Mouse (Mus musculus) liver, embryonic 11.5 days (tissue): ENCODE results near the gene Mafb. TPM values are rescaled to one million over a fixed set of nuclear protein-coding genes. Genes with fewer than 3 reads are reported as not detected.
A peak's percentile ranks its signal among the peaks of the same experiment; 100 is the strongest.

ENCODE experiments used
- ATAC-seq: fragments of 200-750 bp; cut with Nextera tagmentation; replicated peaks from 2 replicates; pipeline ENCODE4 v1.8.0; 2017; ENCODE audit warnings: moderate number of reproducible peaks, mild to moderate bottlenecking, moderate TSS enrichment, moderate library complexity; ENCODE audit not compliant: low FRiP score
- DNase-seq: peaks from one replicate; pipeline ENCODE4 v3.0.0-alpha.2; 2017; ENCODE audit warnings: low spot score
- H3K27ac ChIP-seq: fragments of 300-500 bp; sonication (generic); 2 replicates; pipeline ENCODE4 v1.5.1; 2014; ENCODE audit warnings: mild to moderate bottlenecking, low read depth, low read length, control low read depth
- H3K27me3 ChIP-seq: fragments of 300-500 bp; sonication (generic); replicated peaks from 2 replicates; pipeline ENCODE4 v1.6.1; 2014; ENCODE audit warnings: low read length, mixed read lengths; ENCODE audit not compliant: control insufficient read depth, insufficient read depth
- H3K36me3 ChIP-seq: fragments of 300-500 bp; sonication (generic); 2 replicates; pipeline ENCODE4 v1.6.1; 2014; ENCODE audit warnings: mild to moderate bottlenecking, low read length, moderate library complexity, mixed read lengths; ENCODE audit not compliant: control insufficient read depth, insufficient read depth
- H3K4me1 ChIP-seq: fragments of 300-500 bp; sonication (generic); replicated peaks from 2 replicates; pipeline ENCODE4 v1.6.1; 2014; ENCODE audit warnings: low read length, mixed read lengths; ENCODE audit not compliant: control insufficient read depth, insufficient read depth
- H3K4me2 ChIP-seq: fragments of 300-500 bp; sonication (generic); 2 replicates; pipeline ENCODE4 v1.6.1; 2014; ENCODE audit warnings: mild to moderate bottlenecking, control low read depth, moderate library complexity
- H3K4me3 ChIP-seq: fragments of 300-500 bp; sonication (generic); 2 replicates; pipeline ENCODE4 v1.5.1; 2014; ENCODE audit warnings: low read depth, low read length, control low read depth
- H3K9ac ChIP-seq: fragments of 300-500 bp; sonication (generic); 2 replicates; pipeline ENCODE4 v1.6.1; 2014; ENCODE audit warnings: low read depth, low read length, control low read depth
- H3K9me3 ChIP-seq: fragments of 300-500 bp; sonication (generic); 2 replicates; pipeline ENCODE4 v1.6.1; 2016; ENCODE audit warnings: low read length, inconsistent platforms, mixed read lengths; ENCODE audit not compliant: control insufficient read depth
- WGBS: fragments of 180-500 bp; shearing (Covaris S2); extraction: QIAGEN DNeasy Blood & Tissue Kit; methylation state at CpG from one replicate; pipeline ENCODE4 v1.1.7; 2014; 5-methylcytosine and 5-hydroxymethylcytosine counted together
- polyA plus RNA-seq: library from polyadenylated mRNA; unstranded; fragments of >200 nt; fragmentation: Nextera tagmentation; extraction: Ambion mirVana; gene quantifications from 2 replicates; pipeline ENCODE4 v1.2.1, GENCODE M21; 2014

Gene Mafb
- polyA plus RNA-seq, 1 experiment from 2014 or later, result 4.5 TPM

DNA sequence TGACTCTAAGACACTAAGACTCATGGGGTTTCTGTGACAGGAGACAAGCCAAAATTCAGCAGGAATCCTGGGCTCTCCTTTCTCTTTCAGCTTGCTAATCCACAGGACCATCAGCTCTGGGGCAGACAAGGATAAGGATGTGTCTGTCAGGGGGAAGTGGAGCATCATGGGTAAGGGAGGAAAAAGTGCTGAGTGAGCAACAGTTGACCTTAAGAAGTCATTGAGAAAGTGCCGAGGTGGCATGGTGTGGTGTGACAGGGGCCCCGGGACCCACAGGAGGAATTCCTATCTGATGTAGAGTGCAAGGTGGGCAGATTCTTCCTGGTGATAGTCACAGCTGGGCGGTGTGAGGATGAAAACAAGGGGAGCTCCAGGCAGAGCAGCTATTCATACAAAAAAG is 25.8 kb upstream of the Mafb start:
- Histone ChIP-seq H3K36me3 (no peaks in the 10 kb centered on the region), H3K27me3 (0 out of 2 replicates have a peak, but pooled peaks cover 2% of the 10 kb centered on the region), H3K27ac (no peak overlapping the region), H3K9me3 (no peaks in the 10 kb centered on the region), H3K4me3 (no peak overlapping the region), H3K4me1 (no peaks in the 10 kb centered on the region), H3K4me2 (no peak overlapping the region), H3K9ac (no peak overlapping the region)
- ATAC-seq (no peak), DNase-seq (no peak)
- 64% methylated on average over 3 of the region's 3 CpGs for WGBS

DNA sequence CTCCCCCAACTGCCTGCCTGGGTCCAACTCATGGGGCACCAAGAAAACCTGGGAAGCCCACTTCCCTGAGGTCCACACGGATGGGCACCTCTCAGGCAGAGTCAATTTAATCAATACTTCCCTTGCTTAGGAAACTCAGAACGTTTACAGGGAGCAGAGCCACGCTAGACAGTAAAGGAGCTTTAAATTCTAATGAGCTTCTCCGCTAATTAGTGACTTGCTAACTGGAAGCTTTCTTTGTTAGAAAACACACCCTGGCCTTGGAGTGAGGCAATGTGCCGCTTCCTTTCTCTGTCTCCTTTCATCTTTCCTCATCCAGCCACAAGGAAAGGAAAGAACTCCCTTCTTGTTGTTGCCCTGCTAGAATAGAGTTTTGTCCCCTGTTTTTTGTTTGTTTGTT is 21.7 kb upstream of the Mafb start:
- Histone ChIP-seq H3K4me3 (no peak overlapping the region), H3K4me1 (no peaks in the 10 kb centered on the region), H3K27me3 (0 out of 2 replicates have a peak, but pooled peaks cover 2% of the 10 kb centered on the region), H3K36me3 (no peaks in the 10 kb centered on the region), H3K4me2 (no peak overlapping the region), H3K9ac (no peak overlapping the region), H3K27ac (no peak overlapping the region), H3K9me3 (no peaks in the 10 kb centered on the region)
- no peak for DNase-seq
- no peak for ATAC-seq
- 30% methylated on average over 5 of the region's 5 CpGs for WGBS

DNA sequence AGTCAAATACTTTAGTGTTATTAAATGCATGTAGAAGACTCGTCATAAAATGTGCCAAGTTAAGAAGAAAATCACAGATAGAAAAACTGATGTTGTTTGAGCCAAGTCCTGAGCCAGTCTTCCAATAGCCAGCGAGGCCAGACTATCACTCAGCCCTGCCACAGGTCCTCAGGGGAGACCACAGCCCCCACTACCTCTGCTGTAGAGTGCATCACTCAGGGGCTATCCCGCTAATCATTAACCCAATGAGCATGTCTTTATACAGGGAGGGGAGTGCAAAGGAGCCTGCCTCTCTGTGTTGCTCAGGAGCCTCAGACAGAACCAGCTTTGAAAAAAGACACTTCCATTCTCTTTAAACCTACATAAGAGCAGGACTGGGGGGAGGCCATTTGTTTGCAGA is 16.6 kb upstream of the Mafb start:
- H3K9me3 ChIP-seq, result no peaks in the 10 kb centered on the region
- no peak overlapping the region for H3K4me2 ChIP-seq
- no peaks in the 10 kb centered on the region for H3K27me3 ChIP-seq
- H3K4me1 ChIP-seq, result no peaks in the 10 kb centered on the region
- no peak for ATAC-seq
- 42% methylated on average over 3 of the region's 3 CpGs for WGBS
- H3K4me3 ChIP-seq, result no peak overlapping the region
- H3K9ac ChIP-seq, result no peak overlapping the region
- H3K36me3 ChIP-seq, result no peaks in the 10 kb centered on the region
- H3K27ac ChIP-seq, result no peak overlapping the region
- DNase-seq, result no peak

DNA sequence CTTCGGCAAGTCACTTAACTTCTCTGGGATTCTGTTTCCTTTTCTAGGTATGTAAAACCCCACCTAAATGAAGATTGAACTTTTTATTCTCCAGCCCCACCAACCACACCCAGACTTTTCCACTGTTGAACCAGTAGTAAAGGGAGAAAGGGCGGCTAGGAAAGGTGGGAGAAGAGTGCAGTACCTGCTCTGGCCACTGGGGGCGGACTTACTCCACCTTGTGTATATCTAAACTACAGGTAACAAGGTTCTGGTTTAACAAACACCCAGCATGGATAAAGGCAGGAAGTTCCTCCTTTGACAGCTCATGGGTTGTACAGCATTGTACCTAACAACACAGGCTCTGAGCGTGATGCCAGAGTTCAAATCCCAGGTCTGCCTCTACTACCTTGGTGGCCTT is 11.4 kb upstream of the Mafb start:
- DNase-seq, result no peak
- H3K27ac ChIP-seq, result no peak overlapping the region
- H3K9ac ChIP-seq, result no peak overlapping the region
- no peaks in the 10 kb centered on the region for H3K36me3 ChIP-seq
- no peak for ATAC-seq
- 43% methylated on average over 4 of the region's 4 CpGs for WGBS
- no peak overlapping the region for H3K4me2 ChIP-seq
- peaks cover 3% of the 10 kb centered on the region; the same call in 1 of the 2 replicates for H3K27me3 ChIP-seq
- no peak overlapping the region for H3K4me3 ChIP-seq
- H3K9me3 ChIP-seq, result no peaks in the 10 kb centered on the region
- no peaks in the 10 kb centered on the region for H3K4me1 ChIP-seq

DNA sequence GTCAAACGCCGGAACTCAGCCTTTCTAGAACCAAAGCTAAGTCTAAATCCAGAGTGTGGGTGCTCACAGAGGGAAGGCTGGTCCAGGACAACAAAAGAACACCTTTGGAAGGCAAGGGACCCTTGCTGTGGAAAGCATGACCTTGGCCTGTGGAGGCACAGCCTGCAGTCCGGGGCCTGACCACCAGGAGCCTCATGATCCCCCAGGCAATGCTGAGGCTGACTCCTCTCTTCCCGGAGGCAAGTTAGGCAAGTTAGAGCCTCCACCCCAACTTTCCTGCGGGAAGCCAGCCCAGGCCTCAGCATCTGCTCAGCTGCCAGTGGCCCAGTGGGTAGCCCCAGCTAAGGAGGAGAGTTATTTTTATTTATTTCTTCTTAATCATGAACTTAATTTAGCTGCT is 9.4 kb upstream of the Mafb start:
- no peak overlapping the region for H3K27ac ChIP-seq
- H3K27me3 ChIP-seq, result peaks cover 16% of the 10 kb centered on the region
- H3K9me3 ChIP-seq, result no peaks in the 10 kb centered on the region
- ATAC-seq (no peak), DNase-seq (no peak)
- H3K4me2 ChIP-seq, result no peak overlapping the region
- 32% methylated on average over 5 of the region's 5 CpGs for WGBS
- no peaks in the 10 kb centered on the region for H3K36me3 ChIP-seq
- no peak overlapping the region for H3K4me3 ChIP-seq
- H3K4me1 ChIP-seq, result no peaks in the 10 kb centered on the region
- no peak overlapping the region for H3K9ac ChIP-seq

DNA sequence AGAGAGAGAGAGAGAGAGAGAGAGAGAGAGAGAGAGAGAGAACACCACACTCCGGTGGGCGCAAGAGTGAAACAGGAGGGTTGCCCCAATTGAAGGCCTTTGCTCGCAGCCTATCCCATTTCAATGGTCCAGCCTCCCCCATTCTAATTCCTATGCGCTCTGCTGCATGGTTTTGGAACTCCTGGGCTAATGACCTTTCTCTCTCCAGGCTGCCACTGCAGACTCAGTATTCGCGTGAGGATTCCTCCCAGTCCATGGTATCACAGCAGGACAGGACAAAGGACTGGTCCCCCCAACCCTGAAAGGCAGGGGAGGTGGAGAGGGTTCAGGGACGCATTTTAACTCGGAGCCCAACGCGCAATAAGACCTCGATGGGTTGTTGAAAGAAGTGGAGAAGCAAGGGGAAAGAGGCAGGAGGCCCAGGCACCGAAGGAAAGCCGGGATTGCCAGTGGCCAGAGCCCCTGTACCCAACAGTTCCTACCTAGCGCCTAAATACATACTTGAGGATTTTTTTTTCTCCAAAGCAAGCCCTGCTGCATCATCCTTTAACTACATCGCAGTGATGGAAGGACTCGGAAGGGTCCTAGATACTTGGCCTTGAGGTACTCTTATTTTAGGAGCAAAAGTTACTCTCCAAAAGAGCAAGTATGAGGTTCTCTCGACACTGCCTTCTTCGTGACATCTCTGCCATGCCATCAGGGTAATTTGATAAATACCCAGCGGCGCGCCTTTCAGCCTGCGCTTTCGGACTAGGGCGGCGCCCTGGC is 3.0 kb upstream of the Mafb start:
- Histone ChIP-seq H3K36me3 (no peaks in the 10 kb centered on the region), H3K4me3 (no peak overlapping the region), H3K9me3 (no peaks in the 10 kb centered on the region), H3K27ac (no peak overlapping the region), H3K4me1 (peaks cover 10% of the 10 kb centered on the region; the same call in 1 of the 2 replicates), H3K4me2 (peak overlapping the region; percentile 90; the same call in 1 of the 2 replicates), H3K9ac (no peak overlapping the region), H3K27me3 (peaks cover 76% of the 10 kb centered on the region)
- DNase-seq, result no peak
- no peak for ATAC-seq
- WGBS, result 3% methylated on average over 25 of the region's 25 CpGs

DNA sequence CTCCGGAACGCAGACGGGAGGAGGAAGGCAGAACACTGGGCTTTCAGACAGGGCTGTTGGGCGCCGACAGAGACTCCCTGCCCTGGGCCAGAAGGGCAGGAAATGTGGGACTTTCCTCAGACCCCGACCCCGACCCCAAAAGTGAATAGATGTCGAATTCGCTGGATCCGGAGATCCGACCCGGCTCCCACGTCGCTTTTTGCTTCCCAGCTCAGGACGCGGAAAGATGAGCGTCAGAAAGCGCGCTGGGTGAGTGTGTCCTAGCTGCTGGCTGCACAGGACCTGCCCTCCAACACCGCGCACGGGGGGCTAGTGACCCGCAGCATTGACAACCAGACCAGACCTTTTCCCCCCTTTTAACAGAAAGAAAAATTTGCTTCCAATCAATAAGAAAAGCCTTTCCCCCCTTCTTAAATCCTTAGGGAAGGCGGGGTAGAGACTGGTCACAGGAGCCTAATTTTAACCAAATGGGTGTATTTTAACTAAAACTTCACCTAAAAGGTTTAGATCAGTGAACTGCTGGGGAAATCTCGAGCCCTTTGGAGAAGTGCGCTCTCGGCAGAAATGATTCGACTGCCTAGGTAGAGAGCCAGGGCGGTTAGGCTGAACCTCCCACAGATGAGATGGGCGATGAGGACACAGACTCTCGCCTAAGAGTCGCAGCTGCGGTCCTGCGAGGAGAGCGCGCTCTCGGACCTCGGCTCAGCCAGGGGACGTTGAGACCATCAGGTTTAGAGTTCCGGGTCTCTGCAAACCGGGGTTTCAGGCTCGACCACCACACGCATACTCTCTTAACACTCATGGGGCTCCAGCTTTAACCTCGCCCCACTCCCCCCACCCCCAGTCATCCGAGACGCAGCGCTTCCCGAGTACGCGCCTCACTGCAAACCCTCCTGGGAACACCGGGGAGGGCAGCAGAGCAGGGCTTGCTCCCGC is 1.8 kb upstream of the Mafb start:
- Histone ChIP-seq H3K4me3 (peak overlapping the region; percentile 30), H3K27ac (no peak overlapping the region), H3K9me3 (no peaks in the 10 kb centered on the region), H3K4me1 (peaks cover 10% of the 10 kb centered on the region; the same call in 1 of the 2 replicates), H3K4me2 (peak overlapping the region; percentile 90), H3K36me3 (no peaks in the 10 kb centered on the region), H3K9ac (no peak overlapping the region), H3K27me3 (peaks cover 87% of the 10 kb centered on the region)
- ATAC-seq, result no peak
- 2% methylated on average over 52 of the region's 52 CpGs for WGBS
- no peak for DNase-seq

DNA sequence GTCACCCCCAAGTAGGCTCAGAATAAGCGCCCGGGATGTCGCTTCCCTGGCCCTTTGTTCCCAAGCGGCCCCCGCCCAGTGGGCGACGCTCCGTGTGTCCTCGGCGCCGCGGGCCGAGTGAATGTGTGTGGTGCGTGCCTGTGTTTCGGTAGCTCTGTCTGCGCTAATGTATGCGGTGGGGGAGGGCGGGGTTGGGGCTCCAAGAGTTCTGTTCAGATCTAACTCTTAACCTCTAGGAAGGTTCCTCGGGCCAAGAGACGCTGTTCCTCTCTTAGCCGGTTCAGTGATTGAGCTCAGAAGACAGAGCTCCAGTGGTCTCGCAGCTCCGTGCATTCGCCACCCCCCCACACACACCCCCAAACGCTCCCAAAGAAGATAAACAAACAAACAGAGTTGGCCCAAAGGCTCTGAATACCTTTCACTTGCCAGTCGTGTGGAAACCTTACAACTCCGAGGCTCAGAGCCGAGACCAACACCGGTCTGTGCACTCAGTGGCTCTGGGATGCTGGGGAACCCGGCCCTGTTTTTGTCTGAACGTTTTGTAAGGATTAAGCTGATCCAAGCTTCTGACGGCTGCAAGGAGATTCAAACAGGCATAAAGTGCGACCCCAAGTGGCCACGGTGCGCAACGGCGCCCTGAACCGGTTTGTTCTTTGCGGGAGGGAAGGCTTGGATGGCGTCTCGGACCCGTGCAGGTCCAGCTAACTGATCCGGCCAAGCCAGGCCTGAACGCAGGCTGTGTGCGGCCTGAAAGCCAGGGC is 763 bp upstream of the Mafb start:
- Histone ChIP-seq H3K27me3 (peaks cover 96% of the 10 kb centered on the region), H3K4me2 (peak overlapping the region; percentile 90), H3K9me3 (no peaks in the 10 kb centered on the region), H3K36me3 (no peaks in the 10 kb centered on the region), H3K4me3 (peak overlapping the region; percentile 57), H3K4me1 (peaks cover 10% of the 10 kb centered on the region; the same call in 1 of the 2 replicates), H3K9ac (0 out of 2 replicates have a peak overlapping the region, but pooled peaks have one; percentile 12), H3K27ac (no peak overlapping the region)
- DNase-seq, result peak; percentile 82
- ATAC-seq, result peak; percentile 30
- WGBS, result under 1% methylated on average over 45 of the region's 45 CpGs
